In the genomic region with DNA sequence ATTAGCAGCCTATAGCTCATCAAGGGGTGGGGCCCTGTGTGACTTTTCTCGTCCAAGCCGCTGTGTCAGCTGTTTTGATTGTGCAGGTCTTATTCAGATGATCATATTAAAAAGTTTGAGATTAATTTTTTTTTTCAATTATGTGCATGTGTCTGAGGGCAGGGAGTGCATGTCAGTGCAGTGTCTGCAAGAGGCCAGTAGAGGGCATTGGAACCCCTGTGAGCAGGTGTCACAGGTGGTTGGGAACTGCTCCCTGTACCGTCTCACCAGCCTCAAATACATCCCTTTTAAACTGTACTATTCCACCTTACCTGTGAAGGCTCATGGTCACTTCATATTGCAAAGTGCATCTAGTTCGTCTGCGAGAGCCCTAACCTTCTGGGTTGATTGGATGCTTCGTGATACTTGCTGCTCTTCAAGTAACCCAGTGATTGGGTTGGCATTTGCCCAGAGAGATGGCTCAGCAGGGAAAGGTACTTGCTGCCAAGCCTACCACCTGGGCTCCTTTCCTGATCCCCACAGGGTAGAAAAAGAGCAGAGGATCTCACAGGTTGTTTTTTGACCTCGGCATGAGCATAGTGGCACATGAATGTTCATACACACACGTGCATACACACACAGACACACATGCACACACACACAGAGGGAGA, we compare ENCODE assay signal across 12 mouse cellular contexts.
DNase-seq lines count a peak whose midpoint lies in the region; ATAC-seq and TF ChIP-seq lines count a peak whose summit lies in the region.
"Had no signal": no experiment of that assay in that cellular context is flagged by ENCODE, and none has a peak within 500 bp of the region (broad histone marks: within the 10 kb centered on the region; RNA-seq: fewer than 3 reads in every experiment).

No protein-coding gene starts in this region.

- no peak overlapping the region for H3K27ac ChIP-seq in gastrocnemius, adult 2 months
- H3K27ac ChIP-seq: embryonic facial prominence, embryonic 15.5 days; midbrain, embryonic 10.5 days; neural tube, embryonic 15.5 days had no signal

- H3K4me3 ChIP-seq in gastrocnemius, adult 2 months: no peak overlapping the region
- H3K4me3 ChIP-seq: embryonic facial prominence, embryonic 15.5 days; midbrain, embryonic 10.5 days; neural tube, embryonic 15.5 days had no signal

- peak; percentile 43 for TF ChIP-seq CTCF in gastrocnemius, adult 2 months (IDR thresholded peaks at IDR 0.05)

- no peak for DNase-seq in gastrocnemius, adult 2 months
- DNase-seq in gastrocnemius, adult 18-20 months (ENCODE audit: low spot score): no peak
- DNase-seq in lung, adult 18-20 months: peak; percentile 11 to 27
- DNase-seq in lung, postnatal 10 days: no peak
- DNase-seq in embryo, embryonic 10 days (ENCODE audit: low spot score): peak; percentile 28
- peak; percentile 39 for DNase-seq in retina, embryonic 14.5 days (ENCODE audit: low spot score)
- no peak for DNase-seq in right cerebral cortex, postnatal 25 days

- no peak for ATAC-seq in monocyte, adult 5-6 weeks (replicated peaks; ENCODE audit: insufficient number of reproducible peaks, low FRiP score, low TSS enrichment, poor library complexity, severe bottlenecking)
- ATAC-seq: hindbrain, embryonic 16.5 days had no signal

- intact Hi-C loops in gastrocnemius, adult 2 months (cut with DNase I): no loop called here

Comparison
In these comparisons a context has a peak if more than half of its experiments do, and no peak if none do; other contexts are left out.
1. DNase-seq: peak in lung, adult 18-20 months (2 of 2), embryo, embryonic 10 days (single experiment) and retina, embryonic 14.5 days (single experiment); none in gastrocnemius, adult 2 months (single experiment), gastrocnemius, adult 18-20 months (single experiment), lung, postnatal 10 days (single experiment) and right cerebral cortex, postnatal 25 days (single experiment).